Mouse (Mus musculus) liver, adult 2 months (tissue): ENCODE data around the gene Gm20873. TPM values are rescaled to one million over a fixed set of nuclear protein-coding genes. Genes with fewer than 3 reads are reported as not detected.
"Not testable (repeated sequence)": the region's sequence is repeated elsewhere in the genome, so short reads cannot be mapped to it uniquely, and the experiment has no call there.

ENCODE experiments used
- DNase-seq: peaks from one replicate; pipeline ENCODE4 v3.0.0-alpha.2; 2011; ENCODE audit warnings: low read depth, low spot score; ENCODE audit errors: extremely low read depth
- H3K27ac ChIP-seq: fragments of 200-500 bp; replicated peaks from 2 replicates; pipeline ENCODE4 v1.5.1; 2012; ENCODE audit warnings: low read depth, mild to moderate bottlenecking, control low read depth, inconsistent platforms, low read length; ENCODE audit not compliant: insufficient read depth
- H3K27me3 ChIP-seq: fragments of 200-500 bp; 2 replicates; pipeline ENCODE4 v1.6.1; 2012; ENCODE audit warnings: mild to moderate bottlenecking, moderate library complexity, low read length, inconsistent platforms; ENCODE audit not compliant: control insufficient read depth, insufficient read depth
- H3K36me3 ChIP-seq: fragments of 200-500 bp; 2 replicates; pipeline ENCODE4 v1.6.1; 2012; ENCODE audit warnings: low read length, inconsistent platforms; ENCODE audit not compliant: control insufficient read depth, insufficient read depth
- H3K4me1 ChIP-seq: fragments of 200-500 bp; 2 replicates; pipeline ENCODE4 v1.6.1; 2011; ENCODE audit warnings: low read length; ENCODE audit not compliant: control insufficient read depth, insufficient read depth
- H3K4me3 ChIP-seq: fragments of 200-500 bp; 2 replicates; pipeline ENCODE4 v1.5.1; 2011; ENCODE audit warnings: low read depth, mild to moderate bottlenecking, control low read depth, low read length, moderate library complexity; ENCODE audit not compliant: insufficient read depth
- H3K79me2 ChIP-seq: fragments of 200-500 bp; 2 replicates; pipeline ENCODE4 v1.6.1; 2012; ENCODE audit warnings: inconsistent platforms, mild to moderate bottlenecking, low read length, moderate library complexity; ENCODE audit not compliant: control insufficient read depth, insufficient read depth
- H3K9ac ChIP-seq: fragments of 200-500 bp; 2 replicates; pipeline ENCODE4 v1.6.1; 2012; ENCODE audit warnings: low read depth, mild to moderate bottlenecking, control low read depth, inconsistent platforms, low read length
- WGBS: fragments of 180-500 bp; shearing (Covaris S2); methylation state at CpG from one replicate; pipeline ENCODE4 v1.1.7; 2018; 5-methylcytosine and 5-hydroxymethylcytosine counted together
- polyA plus RNA-seq: library from polyadenylated mRNA; depleted of rRNA; stranded (reverse); fragments of >200 nt; gene quantifications from 2 replicates; pipeline ENCODE4 v1.2.3, GENCODE M21; 2012; rRNA removed
- total RNA-seq: library from RNA; depleted of rRNA; stranded (reverse); fragments of >200 nt; gene quantifications from 2 replicates; pipeline ENCODE4 v1.2.3, GENCODE M21; 2014; rRNA removed

Gene Gm20873
- not detected in 2 replicates for total RNA-seq
- not detected in 2 replicates for polyA plus RNA-seq

DNA sequence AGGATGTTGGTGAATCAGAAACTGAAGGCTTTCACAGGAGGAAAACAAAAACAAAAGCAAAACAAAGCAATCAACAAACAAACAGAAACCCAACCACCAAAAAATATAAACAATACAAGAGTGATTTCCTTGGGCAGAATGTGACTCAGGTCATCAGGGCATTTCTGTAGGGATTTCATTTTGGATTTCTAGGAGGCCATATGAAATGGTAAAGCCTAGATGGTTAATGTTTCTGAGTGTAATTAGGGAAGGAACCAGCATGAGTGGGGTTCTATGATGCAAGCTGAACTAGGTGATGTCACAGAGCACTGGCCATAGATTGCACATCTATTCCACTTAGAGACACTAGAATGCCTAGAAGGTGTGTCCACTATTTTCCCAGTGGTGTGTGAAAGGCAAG lies at the start of gene Gm20873:
TSS of gene Gm20873 (plus strand) at position 301 of the 400 bp plus-strand sequence.
- H3K27ac ChIP-seq, H3K36me3 ChIP-seq, DNase-seq, H3K79me2 ChIP-seq, H3K4me3 ChIP-seq, H3K9ac ChIP-seq, H3K4me1 ChIP-seq, H3K27me3 ChIP-seq: not testable (repeated sequence)

- not testable (repeated sequence) for H3K27ac ChIP-seq, H3K79me2 ChIP-seq, H3K9ac ChIP-seq, H3K27me3 ChIP-seq, H3K4me3 ChIP-seq, DNase-seq, H3K36me3 ChIP-seq, H3K4me1 ChIP-seq
- 62% methylated on average over 3 of the region's 3 CpGs for WGBS
Measured at GRCm38 (mm10) chrY:6237895-6238294, 29.0 kb upstream of the Gm20873 start, which contains the start of gene Gm21746. TSS of gene Gm21746 (minus strand) at chrY:6237995.

Other genes starting within 250 kb of the Gm20873 start
- gene Gm21746, start 29.1 kb upstream of the Gm20873 start, total RNA-seq: not detected in 2 replicates
- gene Gm21746, start 29.1 kb upstream of the Gm20873 start, polyA plus RNA-seq: not detected in 2 replicates